Mouse (Mus musculus) bone marrow, adult 2 months (tissue): ENCODE results near the gene Ttc3.

Source experiments
- CTCF ChIP-seq: fragments of 200-500 bp; IDR thresholded peaks from 2 replicates; pipeline ENCODE4 v1.5.1; 2011; ENCODE audit warnings: low read length, control low read depth; ENCODE audit not compliant: control insufficient read depth, insufficient read depth
- POLR2A ChIP-seq: fragments of 200-500 bp; IDR thresholded peaks from 2 replicates; pipeline ENCODE4 v1.6.1; 2011; ENCODE audit warnings: low read depth, mild to moderate bottlenecking, control low read depth, low read length, borderline replicate concordance; ENCODE audit not compliant: control insufficient read depth

GRCm38 (mm10) chr16:94326008-94326407 lies 44.4 kb upstream of the Ttc3 start:
- no peak for TF ChIP-seq POLR2A
- no peak for TF ChIP-seq CTCF
